Mouse (Mus musculus) liver, embryonic 11.5 days (tissue): ENCODE measurements around the gene Ptprg. TPM values are rescaled to one million over a fixed set of nuclear protein-coding genes. Genes with fewer than 3 reads are reported as not detected.

Source experiments
- ATAC-seq: fragments of 200-750 bp; cut with Nextera tagmentation; replicated peaks from 2 replicates; pipeline ENCODE4 v1.8.0; 2017; ENCODE audit warnings: moderate number of reproducible peaks, mild to moderate bottlenecking, moderate TSS enrichment, moderate library complexity; ENCODE audit not compliant: low FRiP score
- DNase-seq: peaks from one replicate; pipeline ENCODE4 v3.0.0-alpha.2; 2017; ENCODE audit warnings: low spot score
- H3K27ac ChIP-seq: fragments of 300-500 bp; sonication (generic); 2 replicates; pipeline ENCODE4 v1.5.1; 2014; ENCODE audit warnings: mild to moderate bottlenecking, low read depth, low read length, control low read depth
- H3K27me3 ChIP-seq: fragments of 300-500 bp; sonication (generic); replicated peaks from 2 replicates; pipeline ENCODE4 v1.6.1; 2014; ENCODE audit warnings: low read length, mixed read lengths; ENCODE audit not compliant: control insufficient read depth, insufficient read depth
- H3K36me3 ChIP-seq: fragments of 300-500 bp; sonication (generic); 2 replicates; pipeline ENCODE4 v1.6.1; 2014; ENCODE audit warnings: mild to moderate bottlenecking, low read length, moderate library complexity, mixed read lengths; ENCODE audit not compliant: control insufficient read depth, insufficient read depth
- H3K4me1 ChIP-seq: fragments of 300-500 bp; sonication (generic); replicated peaks from 2 replicates; pipeline ENCODE4 v1.6.1; 2014; ENCODE audit warnings: low read length, mixed read lengths; ENCODE audit not compliant: control insufficient read depth, insufficient read depth
- H3K4me2 ChIP-seq: fragments of 300-500 bp; sonication (generic); 2 replicates; pipeline ENCODE4 v1.6.1; 2014; ENCODE audit warnings: mild to moderate bottlenecking, control low read depth, moderate library complexity
- H3K4me3 ChIP-seq: fragments of 300-500 bp; sonication (generic); 2 replicates; pipeline ENCODE4 v1.5.1; 2014; ENCODE audit warnings: low read depth, low read length, control low read depth
- H3K9ac ChIP-seq: fragments of 300-500 bp; sonication (generic); 2 replicates; pipeline ENCODE4 v1.6.1; 2014; ENCODE audit warnings: low read depth, low read length, control low read depth
- H3K9me3 ChIP-seq: fragments of 300-500 bp; sonication (generic); 2 replicates; pipeline ENCODE4 v1.6.1; 2016; ENCODE audit warnings: low read length, inconsistent platforms, mixed read lengths; ENCODE audit not compliant: control insufficient read depth
- WGBS: fragments of 180-500 bp; shearing (Covaris S2); extraction: QIAGEN DNeasy Blood & Tissue Kit; methylation state at CpG from one replicate; pipeline ENCODE4 v1.1.7; 2014; 5-methylcytosine and 5-hydroxymethylcytosine counted together
- polyA plus RNA-seq: library from polyadenylated mRNA; unstranded; fragments of >200 nt; fragmentation: Nextera tagmentation; extraction: Ambion mirVana; gene quantifications from 2 replicates; pipeline ENCODE4 v1.2.1, GENCODE M21; 2014

The Ptprg gene
- polyA plus RNA-seq, 1 experiment from 2014 or later, result 8.6 TPM

GRCm38 (mm10) chr14:11552521-11553272, 635 bp upstream of the Ptprg start:
- peak; percentile 39 for DNase-seq

DNA sequence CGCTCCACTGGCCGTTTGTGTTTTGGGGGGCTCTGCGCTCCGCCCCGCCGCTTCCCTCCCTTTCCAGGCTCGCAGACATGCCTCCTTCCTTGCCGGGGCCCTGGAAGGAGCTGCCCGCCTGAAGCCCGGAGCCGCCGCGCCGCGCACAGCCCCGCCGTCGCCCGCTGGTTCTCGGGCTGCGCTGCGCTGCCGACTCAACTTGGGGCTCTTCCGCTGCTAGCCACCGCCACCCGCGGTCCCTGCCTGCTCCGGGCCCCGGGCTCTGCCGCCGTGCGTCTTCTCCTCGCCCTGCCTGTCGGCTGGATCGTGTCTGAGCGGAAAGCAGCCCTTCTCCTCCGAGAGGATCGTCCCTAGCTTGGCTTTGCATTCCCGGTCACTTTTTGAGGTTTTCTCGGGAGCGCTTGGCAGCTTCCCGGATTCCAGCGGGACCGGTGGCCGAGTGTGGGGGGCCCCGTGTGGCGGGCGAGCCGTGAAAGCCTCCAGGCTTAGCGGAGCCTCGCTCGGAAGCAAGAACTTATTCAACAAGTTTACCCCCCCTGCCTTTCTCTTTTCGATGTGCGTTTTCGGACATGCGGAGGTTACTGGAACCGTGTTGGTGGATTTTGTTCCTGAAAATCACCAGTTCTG, 460 bp downstream of the Ptprg start:
- peaks cover 54% of the 10 kb centered on the region for H3K27me3 ChIP-seq
- H3K4me2 ChIP-seq, result peak overlapping the region; percentile 81
- no peaks in the 10 kb centered on the region for H3K9me3 ChIP-seq
- peak overlapping the region; percentile 67 for H3K4me3 ChIP-seq
- no peaks in the 10 kb centered on the region; the same call in 1 of the 2 replicates for H3K4me1 ChIP-seq
- H3K36me3 ChIP-seq, result no peaks in the 10 kb centered on the region
- peak overlapping the region; percentile 75 for H3K9ac ChIP-seq
- DNase-seq (no peak), ATAC-seq (peak; percentile 46)
- peak overlapping the region; percentile 83 for H3K27ac ChIP-seq
- under 1% methylated on average over 57 of the region's 57 CpGs for WGBS

More at GRCm38 (mm10) chr14:11552521-11553272, 635 bp upstream of the Ptprg start:
- Histone ChIP-seq H3K9ac (peak overlapping the region; percentile 49), H3K4me2 (peak overlapping the region; percentile 81), H3K27me3 (peaks cover 54% of the 10 kb centered on the region), H3K36me3 (no peaks in the 10 kb centered on the region), H3K9me3 (no peaks in the 10 kb centered on the region), H3K27ac (peak overlapping the region; percentile 83), H3K4me1 (no peaks in the 10 kb centered on the region; the same call in 1 of the 2 replicates), H3K4me3 (peak overlapping the region; percentile 67)
- no peak for ATAC-seq
- 3% methylated on average over 33 of the region's 33 CpGs for WGBS

GRCm38 (mm10) chr14:11554306-11555041, 1.1 kb downstream of the Ptprg start:
- 0% methylated on average over 43 of the region's 46 CpGs for WGBS
- Histone ChIP-seq H3K4me3 (peak overlapping the region; percentile 67), H3K4me2 (peak overlapping the region; percentile 81), H3K9ac (peak overlapping the region; percentile 75), H3K27me3 (peaks cover 54% of the 10 kb centered on the region), H3K9me3 (no peaks in the 10 kb centered on the region), H3K27ac (peak overlapping the region; percentile 83; the same call in 1 of the 2 replicates), H3K36me3 (no peaks in the 10 kb centered on the region), H3K4me1 (no peaks in the 10 kb centered on the region; the same call in 1 of the 2 replicates)
- ATAC-seq (no peak), DNase-seq (peak; percentile 62)

GRCm38 (mm10) chr14:11555061-11555501, 1.7 kb downstream of the Ptprg start:
- peak overlapping the region; percentile 67 for H3K4me3 ChIP-seq
- H3K9me3 ChIP-seq, result no peaks in the 10 kb centered on the region
- under 1% methylated on average over 17 of the region's 17 CpGs for WGBS
- H3K9ac ChIP-seq, result peak overlapping the region; percentile 75
- H3K4me1 ChIP-seq, result no peaks in the 10 kb centered on the region; the same call in 1 of the 2 replicates
- no peak overlapping the region for H3K27ac ChIP-seq
- H3K27me3 ChIP-seq, result peaks cover 51% of the 10 kb centered on the region
- DNase-seq (peak; percentile 43), ATAC-seq (no peak)
- no peaks in the 10 kb centered on the region for H3K36me3 ChIP-seq
- H3K4me2 ChIP-seq, result peak overlapping the region; percentile 81

DNA sequence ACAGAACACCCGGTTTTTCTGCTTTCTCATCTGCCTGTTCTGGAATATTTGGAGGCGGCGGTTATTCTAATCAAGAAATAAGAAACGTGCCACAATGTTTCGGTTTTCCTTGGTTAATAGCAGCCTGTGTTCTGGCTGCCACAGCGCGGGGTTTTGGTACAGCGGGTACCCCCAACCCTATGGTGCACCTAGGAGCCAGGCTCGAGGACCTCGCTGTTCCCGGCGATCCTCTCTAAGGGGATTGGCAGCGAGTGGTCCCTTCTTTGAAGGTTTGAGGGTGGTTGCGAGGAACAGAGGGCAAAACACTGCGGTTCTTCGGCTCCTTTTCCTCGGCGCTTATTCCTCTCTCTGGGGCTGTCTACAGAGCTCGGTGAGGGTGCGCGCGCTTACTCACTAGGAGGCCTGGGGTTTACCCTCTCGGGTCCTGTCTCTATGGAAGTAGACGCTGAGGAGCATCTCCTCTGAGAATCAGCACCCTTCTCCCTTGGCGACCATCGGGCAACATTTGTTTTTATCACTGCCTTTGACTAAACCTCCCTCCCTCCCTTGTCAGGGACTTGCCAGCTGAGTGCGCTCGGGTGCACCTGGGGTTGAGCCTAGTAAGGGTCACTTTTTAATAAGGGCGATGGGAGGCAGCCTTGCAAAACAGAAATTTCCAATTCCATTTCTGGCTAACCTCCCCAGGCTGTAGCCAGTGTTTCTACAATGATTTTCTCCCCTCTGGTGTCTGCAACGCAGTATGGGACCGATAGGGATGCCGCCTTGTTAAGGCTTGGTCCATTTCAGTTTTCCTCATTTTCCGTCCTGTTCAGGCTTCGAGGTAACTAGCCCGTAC, 2.4 kb downstream of the Ptprg start:
- Histone ChIP-seq H3K9ac (0 out of 2 replicates have a peak overlapping the region, but pooled peaks have one; percentile 14), H3K36me3 (no peaks in the 10 kb centered on the region), H3K4me3 (peak overlapping the region; percentile 67), H3K27me3 (peaks cover 48% of the 10 kb centered on the region), H3K4me2 (peak overlapping the region; percentile 81), H3K4me1 (no peaks in the 10 kb centered on the region; the same call in 1 of the 2 replicates), H3K27ac (no peak overlapping the region), H3K9me3 (no peaks in the 10 kb centered on the region)
- 3% methylated on average over 35 of the region's 35 CpGs for WGBS
- peak; percentile 43 for DNase-seq
- ATAC-seq, result no peak

- Histone ChIP-seq H3K4me1 (no peaks in the 10 kb centered on the region; the same call in 1 of the 2 replicates), H3K9me3 (no peaks in the 10 kb centered on the region), H3K36me3 (no peaks in the 10 kb centered on the region), H3K27ac (no peak overlapping the region), H3K4me2 (peak overlapping the region; percentile 81), H3K9ac (no peak overlapping the region), H3K4me3 (peak overlapping the region; percentile 67), H3K27me3 (peaks cover 44% of the 10 kb centered on the region)
- DNase-seq (peak; percentile 49), ATAC-seq (no peak)
- WGBS, result 13% methylated on average over 26 of the region's 26 CpGs
These were observed 3.2 kb downstream of the Ptprg start for GRCm38 (mm10) chr14:11556356-11557130.

GRCm38 (mm10) chr14:11558496-11558895, 5.2 kb downstream of the Ptprg start:
- Histone ChIP-seq H3K36me3 (no peaks in the 10 kb centered on the region), H3K9ac (no peak overlapping the region), H3K4me1 (no peaks in the 10 kb centered on the region; the same call in 1 of the 2 replicates), H3K4me2 (no peak overlapping the region), H3K4me3 (no peak overlapping the region), H3K9me3 (no peaks in the 10 kb centered on the region), H3K27me3 (peaks cover 32% of the 10 kb centered on the region), H3K27ac (no peak overlapping the region)
- DNase-seq (no peak), ATAC-seq (no peak)
